Comparison of ENCODE assay signal across 17 mouse cellular contexts in the genomic region with DNA sequence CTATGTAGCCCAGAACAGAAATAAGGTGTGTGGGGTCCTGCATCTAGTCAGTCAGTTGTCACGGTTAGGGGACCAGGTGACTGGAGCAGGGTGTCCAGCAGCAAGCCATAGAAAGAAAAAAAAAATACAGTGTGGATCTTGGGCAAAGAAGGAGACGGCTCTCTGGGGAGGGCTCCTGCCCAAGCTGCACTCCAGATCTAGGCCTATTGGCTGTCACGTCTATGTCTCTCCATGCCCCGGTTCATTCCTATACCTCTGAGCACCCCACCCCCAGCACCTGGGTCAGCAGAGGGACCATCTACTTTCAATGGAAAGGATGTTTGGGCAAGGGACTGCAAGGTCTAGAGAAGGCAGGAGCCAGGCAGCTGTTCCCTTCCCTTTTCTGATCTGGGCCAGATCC. TPM values are rescaled to one million over a fixed set of nuclear protein-coding genes. Genes with fewer than 3 reads are reported as not detected.
DNase-seq lines count a peak whose midpoint lies in the region; ATAC-seq and TF ChIP-seq lines count a peak whose summit lies in the region.
"Had no signal": no experiment of that assay in that cellular context is flagged by ENCODE, and none has a peak within 500 bp of the region (broad histone marks: within the 10 kb centered on the region; RNA-seq: fewer than 3 reads in every experiment).

No protein-coding gene starts in this region.

- H3K27me3 ChIP-seq in cerebellum, adult 2 months (ENCODE audit: control insufficient read depth, insufficient read depth, low read length), result no peaks in the 10 kb centered on the region
- H3K27me3 ChIP-seq: Patski had no signal

- TF ChIP-seq CTCF in cerebellum, adult 2 months (IDR thresholded peaks at IDR 0.05; ENCODE audit: borderline replicate concordance, insufficient read depth, low read depth, low read length), result no peak

- peaks cover 59% of the 10 kb centered on the region for H3K4me1 ChIP-seq in cerebellum, adult 2 months (ENCODE audit: control insufficient read depth, insufficient read depth, low read length)

- DNase-seq in cerebellum, adult 11-12 months, result peak; percentile 55
- DNase-seq in cerebellum, adult 2 months, result no peak
- DNase-seq in cerebellum, postnatal 14 days, result no peak
- DNase-seq: adrenal gland, adult 2 months; adrenal gland, adult 8-10 months; adrenal gland, postnatal 10 days; adrenal gland, postnatal 14 days; adrenal gland, postnatal 25 days; adrenal gland, postnatal 36 days; B cell, adult 2 months had no signal

- TF ChIP-seq POLR2A in cerebellum, adult 2 months (IDR thresholded peaks at IDR 0.05; ENCODE audit: borderline replicate concordance, insufficient read depth, low read length), result no peak

- 22% methylated on average over 4 of the region's 4 CpGs for WGBS in cerebellum, adult 2 months

- H3K4me3 ChIP-seq in cerebellum, adult 2 months (replicated peaks; ENCODE audit: insufficient read depth, low read depth, low read length), result no peak overlapping the region

- ATAC-seq in cerebellum, adult (ENCODE audit: insufficient number of reproducible peaks, low FRiP score, low TSS enrichment), result no peak
- ATAC-seq: activated CD4-positive, CD25-positive, alpha-beta regulatory T cell, adult 4 months; CD4-positive, CD25-positive, alpha-beta regulatory T cell, adult 4 months; Patski had no signal

- peak overlapping the region; percentile 98 for H3K27ac ChIP-seq in cerebellum, adult 2 months (ENCODE audit: insufficient read depth, low read length)

RNA-seq across cellular contexts. Expression of gene Cmklr1, which starts 29.3 kb away (rescaled TPM):
- 2.2 and 3.0 TPM in 2 replicates for polyA plus RNA-seq in cerebellum, adult 2 months (2012; rRNA removed)
- polyA plus RNA-seq: activated CD4-positive, CD25-positive, alpha-beta regulatory T cell, adult 4 months; CD4-positive, CD25-positive, alpha-beta regulatory T cell, adult 4 months; G1E; Patski had no signal

RNA-seq across cellular contexts. Expression of gene 1700069L16Rik, which starts 45.1 kb away (rescaled TPM):
- 0.29 and 0.39 TPM in 2 replicates for polyA plus RNA-seq in cerebellum, adult 2 months (2012; rRNA removed)
- polyA plus RNA-seq: activated CD4-positive, CD25-positive, alpha-beta regulatory T cell, adult 4 months; adrenal gland, adult 2 months; brain, embryonic 14.5 days; C2C12; CD4-positive, CD25-positive, alpha-beta regulatory T cell, adult 4 months; G1E; Patski had no signal

RNA-seq across cellular contexts. Expression of gene Ficd, which starts 56.1 kb away (rescaled TPM):
- 15.3 and 16.1 TPM in 2 replicates for polyA plus RNA-seq in cerebellum, adult 2 months (2012; rRNA removed)
